Mouse (Mus musculus): ENCODE results near the gene Polr1b. TPM values are rescaled to one million over a fixed set of nuclear protein-coding genes. Genes with fewer than 3 reads are reported as not detected.

The Polr1b gene
- polyA plus RNA-seq (2014; fragmentation: Nextera tagmentation; extraction: Ambion mirVana), result 12.8 and 31.1 TPM in 2 replicates

- Histone ChIP-seq H3K36me3 (ENCODE audit: control insufficient read depth, insufficient read depth, low read length) (peaks cover 29% of the 10 kb centered on the region), H3K4me3 (ENCODE audit: low read length) (peak within 1 kb of the TSS; percentile 85), H3K4me2 (replicated peaks; ENCODE audit: low read depth, low read length) (peak within 1 kb of the TSS; percentile 61), H3K27me3 (ENCODE audit: control insufficient read depth, insufficient read depth, low read length) (no peaks in the 10 kb centered on the region), H3K4me1 (ENCODE audit: control insufficient read depth, insufficient read depth, low read length) (peaks cover 4% of the 10 kb centered on the region; the same call in 1 of the 2 replicates), H3K27ac (ENCODE audit: low read depth, low read length) (no peak within 1 kb of the TSS), H3K9ac (ENCODE audit: low read depth, low read length) (peak within 1 kb of the TSS; percentile 75), H3K9me3 (ENCODE audit: control insufficient read depth, low read length) (no peaks in the 10 kb centered on the region)
- under 1% methylated on average over 35 of the region's 35 CpGs for WGBS
- ATAC-seq (ENCODE audit: low FRiP score, low TSS enrichment), result peak; percentile 99
Measured at GRCm38 (mm10) chr2:129100784-129101310, at the start of gene Polr1b. Polr1b (plus strand) TSS chr2:129100995.

- Histone ChIP-seq H3K36me3 (ENCODE audit: control insufficient read depth, insufficient read depth, low read length) (no peaks in the 10 kb centered on the region), H3K4me3 (ENCODE audit: low read length) (no peak overlapping the region), H3K9me3 (ENCODE audit: control insufficient read depth, low read length) (peaks cover 3% of the 10 kb centered on the region; the same call in 1 of the 2 replicates), H3K27ac (ENCODE audit: low read depth, low read length) (no peak overlapping the region), H3K4me1 (ENCODE audit: control insufficient read depth, insufficient read depth, low read length) (no peaks in the 10 kb centered on the region), H3K4me2 (replicated peaks; ENCODE audit: low read depth, low read length) (no peak overlapping the region), H3K27me3 (ENCODE audit: control insufficient read depth, insufficient read depth, low read length) (no peaks in the 10 kb centered on the region), H3K9ac (ENCODE audit: low read depth, low read length) (no peak overlapping the region)
- 26% methylated on average over 4 of the region's 4 CpGs for WGBS
- ATAC-seq (ENCODE audit: low FRiP score, low TSS enrichment), result peak; percentile 64; the same call in 1 of the 2 replicates
Measured at GRCm38 (mm10) chr2:129052451-129052983, 48.3 kb upstream of the Polr1b start.

- H3K4me1 ChIP-seq (ENCODE audit: control insufficient read depth, insufficient read depth, low read length), result no peaks in the 10 kb centered on the region
- ATAC-seq (ENCODE audit: low FRiP score, low TSS enrichment), result no peak
- no peaks in the 10 kb centered on the region for H3K36me3 ChIP-seq (ENCODE audit: control insufficient read depth, insufficient read depth, low read length)
- H3K4me3 ChIP-seq (ENCODE audit: low read length), result no peak overlapping the region
- no peak overlapping the region for H3K4me2 ChIP-seq (replicated peaks; ENCODE audit: low read depth, low read length)
- no peak overlapping the region for H3K9ac ChIP-seq (ENCODE audit: low read depth, low read length)
- no peak overlapping the region for H3K27ac ChIP-seq (ENCODE audit: low read depth, low read length)
- 78% methylated on average over 6 of the region's 6 CpGs for WGBS
- H3K9me3 ChIP-seq (ENCODE audit: control insufficient read depth, low read length), result peaks cover 14% of the 10 kb centered on the region
- H3K27me3 ChIP-seq (ENCODE audit: control insufficient read depth, insufficient read depth, low read length), result no peaks in the 10 kb centered on the region
Measured at GRCm38 (mm10) chr2:129055741-129056140, 45.1 kb upstream of the Polr1b start.

- peaks cover 14% of the 10 kb centered on the region for H3K9me3 ChIP-seq (ENCODE audit: control insufficient read depth, low read length)
- no peaks in the 10 kb centered on the region for H3K4me1 ChIP-seq (ENCODE audit: control insufficient read depth, insufficient read depth, low read length)
- WGBS, result 54% methylated on average over 9 of the region's 9 CpGs
- no peak overlapping the region for H3K9ac ChIP-seq (ENCODE audit: low read depth, low read length)
- H3K27me3 ChIP-seq (ENCODE audit: control insufficient read depth, insufficient read depth, low read length), result no peaks in the 10 kb centered on the region
- no peaks in the 10 kb centered on the region for H3K36me3 ChIP-seq (ENCODE audit: control insufficient read depth, insufficient read depth, low read length)
- H3K27ac ChIP-seq (ENCODE audit: low read depth, low read length), result no peak overlapping the region
- no peak overlapping the region for H3K4me3 ChIP-seq (ENCODE audit: low read length)
- ATAC-seq (ENCODE audit: low FRiP score, low TSS enrichment), result no peak
- H3K4me2 ChIP-seq (replicated peaks; ENCODE audit: low read depth, low read length), result no peak overlapping the region
Measured at GRCm38 (mm10) chr2:129056597-129056996, 44.2 kb upstream of the Polr1b start.

GRCm38 (mm10) chr2:129057256-129057655, 43.5 kb upstream of the Polr1b start:
- Histone ChIP-seq H3K27ac (ENCODE audit: low read depth, low read length) (no peak overlapping the region), H3K4me1 (ENCODE audit: control insufficient read depth, insufficient read depth, low read length) (no peaks in the 10 kb centered on the region), H3K36me3 (ENCODE audit: control insufficient read depth, insufficient read depth, low read length) (no peaks in the 10 kb centered on the region), H3K4me3 (ENCODE audit: low read length) (no peak overlapping the region), H3K27me3 (ENCODE audit: control insufficient read depth, insufficient read depth, low read length) (no peaks in the 10 kb centered on the region), H3K9ac (ENCODE audit: low read depth, low read length) (no peak overlapping the region), H3K4me2 (replicated peaks; ENCODE audit: low read depth, low read length) (no peak overlapping the region), H3K9me3 (ENCODE audit: control insufficient read depth, low read length) (peaks cover 14% of the 10 kb centered on the region)
- no peak for ATAC-seq (ENCODE audit: low FRiP score, low TSS enrichment)
- WGBS, result 90% methylated on average over 8 of the region's 8 CpGs

GRCm38 (mm10) chr2:129057920-129058361, 42.9 kb upstream of the Polr1b start:
- no peak for ATAC-seq (ENCODE audit: low FRiP score, low TSS enrichment)
- Histone ChIP-seq H3K9me3 (ENCODE audit: control insufficient read depth, low read length) (peaks cover 14% of the 10 kb centered on the region), H3K4me3 (ENCODE audit: low read length) (no peak overlapping the region), H3K9ac (ENCODE audit: low read depth, low read length) (no peak overlapping the region), H3K4me2 (replicated peaks; ENCODE audit: low read depth, low read length) (no peak overlapping the region), H3K27me3 (ENCODE audit: control insufficient read depth, insufficient read depth, low read length) (no peaks in the 10 kb centered on the region), H3K4me1 (ENCODE audit: control insufficient read depth, insufficient read depth, low read length) (no peaks in the 10 kb centered on the region), H3K36me3 (ENCODE audit: control insufficient read depth, insufficient read depth, low read length) (no peaks in the 10 kb centered on the region), H3K27ac (ENCODE audit: low read depth, low read length) (no peak overlapping the region)
- WGBS, result 85% methylated on average over 6 of the region's 6 CpGs

GRCm38 (mm10) chr2:129061456-129062059, 39.2 kb upstream of the Polr1b start:
- Histone ChIP-seq H3K36me3 (ENCODE audit: control insufficient read depth, insufficient read depth, low read length) (no peaks in the 10 kb centered on the region), H3K4me1 (ENCODE audit: control insufficient read depth, insufficient read depth, low read length) (no peaks in the 10 kb centered on the region), H3K4me3 (ENCODE audit: low read length) (no peak overlapping the region), H3K27me3 (ENCODE audit: control insufficient read depth, insufficient read depth, low read length) (no peaks in the 10 kb centered on the region), H3K4me2 (replicated peaks; ENCODE audit: low read depth, low read length) (no peak overlapping the region), H3K9ac (ENCODE audit: low read depth, low read length) (no peak overlapping the region), H3K9me3 (ENCODE audit: control insufficient read depth, low read length) (peaks cover 11% of the 10 kb centered on the region), H3K27ac (ENCODE audit: low read depth, low read length) (no peak overlapping the region)
- 79% methylated on average over 10 of the region's 10 CpGs for WGBS
- no peak for ATAC-seq (ENCODE audit: low FRiP score, low TSS enrichment)

GRCm38 (mm10) chr2:129065437-129066282, 35.1 kb upstream of the Polr1b start, which contains the start of gene Ttl:
Ttl (plus strand) TSS chr2:129065942.
- under 1% methylated on average over 58 of the region's 62 CpGs for WGBS
- 0 out of 2 replicates have a peak, but pooled peaks cover 4% of the 10 kb centered on the region for H3K36me3 ChIP-seq (ENCODE audit: control insufficient read depth, insufficient read depth, low read length)
- peak within 1 kb of the TSS; percentile 38 for H3K4me2 ChIP-seq (replicated peaks; ENCODE audit: low read depth, low read length)
- H3K27me3 ChIP-seq (ENCODE audit: control insufficient read depth, insufficient read depth, low read length), result no peaks in the 10 kb centered on the region
- ATAC-seq (ENCODE audit: low FRiP score, low TSS enrichment), result peak; percentile 94
- peak within 1 kb of the TSS; percentile 61 for H3K27ac ChIP-seq (ENCODE audit: low read depth, low read length)
- H3K9ac ChIP-seq (ENCODE audit: low read depth, low read length), result peak within 1 kb of the TSS; percentile 74
- peaks cover 10% of the 10 kb centered on the region for H3K4me1 ChIP-seq (ENCODE audit: control insufficient read depth, insufficient read depth, low read length)
- peak within 1 kb of the TSS; percentile 58 for H3K4me3 ChIP-seq (ENCODE audit: low read length)
- no peaks in the 10 kb centered on the region for H3K9me3 ChIP-seq (ENCODE audit: control insufficient read depth, low read length)
